Mouse (Mus musculus) intestine, embryonic 16.5 days (tissue): ENCODE measurements around the gene Gm20662. TPM values are rescaled to one million over a fixed set of nuclear protein-coding genes. Genes with fewer than 3 reads are reported as not detected.
A peak's percentile ranks its signal among the peaks of the same experiment; 100 is the strongest.

Source experiments
- ATAC-seq: fragments of 200-750 bp; cut with Nextera tagmentation; 2 replicates; pipeline ENCODE4 v1.8.0; 2017; ENCODE audit warnings: moderate TSS enrichment, moderate library complexity
- H3K27ac ChIP-seq: fragments of 300-500 bp; sonication (generic); 2 replicates; pipeline ENCODE4 v1.5.1; 2014; ENCODE audit warnings: mild to moderate bottlenecking, low read length
- H3K27me3 ChIP-seq: fragments of 300-500 bp; sonication (generic); replicated peaks from 2 replicates; pipeline ENCODE4 v1.6.1; 2014; ENCODE audit warnings: low read length, control low read depth, mixed read lengths; ENCODE audit not compliant: control insufficient read depth, insufficient read depth
- H3K36me3 ChIP-seq: fragments of 300-500 bp; sonication (generic); 2 replicates; pipeline ENCODE4 v1.6.1; 2014; ENCODE audit warnings: low read length, control low read depth; ENCODE audit not compliant: control insufficient read depth, insufficient read depth
- H3K4me1 ChIP-seq: fragments of 300-500 bp; sonication (generic); 2 replicates; pipeline ENCODE4 v1.6.1; 2014; ENCODE audit warnings: low read length, control low read depth, mixed read lengths; ENCODE audit not compliant: control insufficient read depth, insufficient read depth
- H3K4me2 ChIP-seq: fragments of 300-500 bp; sonication (generic); 2 replicates; pipeline ENCODE4 v1.6.1; 2014; ENCODE audit warnings: low read depth, low read length, control low read depth
- H3K4me3 ChIP-seq: fragments of 300-500 bp; sonication (generic); 2 replicates; pipeline ENCODE4 v1.5.1; 2014; ENCODE audit warnings: mild to moderate bottlenecking, low read length
- H3K9ac ChIP-seq: fragments of 300-500 bp; sonication (generic); 2 replicates; pipeline ENCODE4 v1.6.1; 2014; ENCODE audit warnings: low read depth, low read length
- H3K9me3 ChIP-seq: fragments of 300-500 bp; sonication (generic); 2 replicates; pipeline ENCODE4 v1.6.1; 2016; ENCODE audit warnings: low read length, control low read depth; ENCODE audit not compliant: control insufficient read depth
- WGBS: fragments of 180-500 bp; shearing (Covaris S2); extraction: QIAGEN DNeasy Blood & Tissue Kit; methylation state at CpG from one replicate; pipeline ENCODE4 v1.1.7; 2014; 5-methylcytosine and 5-hydroxymethylcytosine counted together
- polyA plus RNA-seq: library from polyadenylated mRNA; unstranded; fragments of >200 nt; fragmentation: Nextera tagmentation; extraction: Ambion mirVana; gene quantifications from 2 replicates; pipeline ENCODE4 v1.2.1, GENCODE M21; 2015

Gm20662 gene
- polyA plus RNA-seq, 1 experiment from 2014 or later, result 0.54 TPM

GRCm38 (mm10) chr9:107960928-107961327 lies 35.2 kb upstream of the Gm20662 start:
- Histone ChIP-seq H3K4me1 (peaks cover 3% of the 10 kb centered on the region; the same call in 1 of the 2 replicates), H3K36me3 (peaks cover 2% of the 10 kb centered on the region; the same call in 1 of the 2 replicates), H3K9ac (no peak overlapping the region), H3K9me3 (no peaks in the 10 kb centered on the region), H3K4me3 (no peak overlapping the region), H3K27ac (no peak overlapping the region), H3K4me2 (no peak overlapping the region), H3K27me3 (no peaks in the 10 kb centered on the region)
- no peak for ATAC-seq
- WGBS, result 85% methylated on average over 4 of the region's 4 CpGs

- WGBS, result 84% methylated on average over 10 of the region's 10 CpGs
- H3K36me3 ChIP-seq, result peaks cover 2% of the 10 kb centered on the region; the same call in 1 of the 2 replicates
- H3K9me3 ChIP-seq, result no peaks in the 10 kb centered on the region
- no peak overlapping the region for H3K4me2 ChIP-seq
- H3K4me1 ChIP-seq, result peaks cover 3% of the 10 kb centered on the region; the same call in 1 of the 2 replicates
- ATAC-seq, result no peak
- no peak overlapping the region for H3K4me3 ChIP-seq
- no peak overlapping the region for H3K27ac ChIP-seq
- H3K27me3 ChIP-seq, result no peaks in the 10 kb centered on the region
- H3K9ac ChIP-seq, result no peak overlapping the region
These were observed 34.8 kb upstream of the Gm20662 start for GRCm38 (mm10) chr9:107961351-107961762.

GRCm38 (mm10) chr9:107961881-107962280 lies 34.3 kb upstream of the Gm20662 start:
- Histone ChIP-seq H3K4me2 (no peak overlapping the region), H3K36me3 (peaks cover 2% of the 10 kb centered on the region; the same call in 1 of the 2 replicates), H3K9me3 (no peaks in the 10 kb centered on the region), H3K27ac (no peak overlapping the region), H3K4me1 (peaks cover 3% of the 10 kb centered on the region; the same call in 1 of the 2 replicates), H3K27me3 (no peaks in the 10 kb centered on the region), H3K9ac (no peak overlapping the region), H3K4me3 (no peak overlapping the region)
- peak; percentile 58; the same call in 1 of the 2 replicates for ATAC-seq
- WGBS, result 56% methylated on average over 5 of the region's 5 CpGs

- H3K27ac ChIP-seq, result no peak overlapping the region
- ATAC-seq, result no peak
- H3K9me3 ChIP-seq, result no peaks in the 10 kb centered on the region
- 92% methylated on average over 9 of the region's 9 CpGs for WGBS
- peaks cover 3% of the 10 kb centered on the region; the same call in 1 of the 2 replicates for H3K4me1 ChIP-seq
- no peaks in the 10 kb centered on the region for H3K27me3 ChIP-seq
- H3K9ac ChIP-seq, result no peak overlapping the region
- H3K36me3 ChIP-seq, result no peaks in the 10 kb centered on the region
- H3K4me2 ChIP-seq, result no peak overlapping the region
- H3K4me3 ChIP-seq, result no peak overlapping the region
These were observed 33.2 kb upstream of the Gm20662 start for GRCm38 (mm10) chr9:107962916-107963315.

- no peak overlapping the region for H3K27ac ChIP-seq
- no peak overlapping the region for H3K4me2 ChIP-seq
- H3K9me3 ChIP-seq, result no peaks in the 10 kb centered on the region
- H3K4me1 ChIP-seq, result peaks cover 3% of the 10 kb centered on the region; the same call in 1 of the 2 replicates
- no peak overlapping the region; the same call in 1 of the 2 replicates for H3K9ac ChIP-seq
- H3K27me3 ChIP-seq, result no peaks in the 10 kb centered on the region
- no peak overlapping the region for H3K4me3 ChIP-seq
- no peaks in the 10 kb centered on the region for H3K36me3 ChIP-seq
- peak; percentile 78 for ATAC-seq
- 16% methylated on average over 5 of the region's 5 CpGs for WGBS
These were observed 32.4 kb upstream of the Gm20662 start for GRCm38 (mm10) chr9:107963700-107964099.

- ATAC-seq, result no peak
- 90% methylated on average over 9 of the region's 9 CpGs for WGBS
- H3K9me3 ChIP-seq, result no peaks in the 10 kb centered on the region
These were observed 31.5 kb upstream of the Gm20662 start for GRCm38 (mm10) chr9:107964681-107965080.

GRCm38 (mm10) chr9:107966676-107967075 lies 29.5 kb upstream of the Gm20662 start:
- no peak overlapping the region for H3K9ac ChIP-seq
- WGBS, result 85% methylated on average over 10 of the region's 10 CpGs

More at GRCm38 (mm10) chr9:107964681-107965080, 31.5 kb upstream of the Gm20662 start:
- H3K27ac ChIP-seq, result no peak overlapping the region
- H3K4me3 ChIP-seq, result no peak overlapping the region
- H3K27me3 ChIP-seq, result no peaks in the 10 kb centered on the region
- H3K9ac ChIP-seq, result no peak overlapping the region
- peaks cover 3% of the 10 kb centered on the region; the same call in 1 of the 2 replicates for H3K4me1 ChIP-seq
- no peak overlapping the region for H3K4me2 ChIP-seq
- no peaks in the 10 kb centered on the region for H3K36me3 ChIP-seq

GRCm38 (mm10) chr9:107967437-107967836 lies 28.7 kb upstream of the Gm20662 start:
- H3K4me3 ChIP-seq, result no peak overlapping the region
- H3K4me2 ChIP-seq, result no peak overlapping the region
- H3K27ac ChIP-seq, result no peak overlapping the region
- H3K4me1 ChIP-seq, result no peaks in the 10 kb centered on the region
- no peaks in the 10 kb centered on the region for H3K27me3 ChIP-seq
- H3K36me3 ChIP-seq, result no peaks in the 10 kb centered on the region
- no peak for ATAC-seq
- H3K9ac ChIP-seq, result no peak overlapping the region
- no peaks in the 10 kb centered on the region for H3K9me3 ChIP-seq
- 83% methylated on average over 6 of the region's 6 CpGs for WGBS

More at GRCm38 (mm10) chr9:107966676-107967075, 29.5 kb upstream of the Gm20662 start:
- Histone ChIP-seq H3K4me3 (no peak overlapping the region), H3K4me1 (peaks cover 2% of the 10 kb centered on the region; the same call in 1 of the 2 replicates), H3K4me2 (no peak overlapping the region), H3K9me3 (no peaks in the 10 kb centered on the region), H3K27me3 (no peaks in the 10 kb centered on the region), H3K27ac (no peak overlapping the region), H3K36me3 (no peaks in the 10 kb centered on the region)
- no peak for ATAC-seq

GRCm38 (mm10) chr9:107968531-107968930 lies 27.6 kb upstream of the Gm20662 start:
- Histone ChIP-seq H3K4me3 (no peak overlapping the region), H3K4me2 (no peak overlapping the region), H3K9me3 (no peaks in the 10 kb centered on the region), H3K4me1 (no peaks in the 10 kb centered on the region), H3K27me3 (no peaks in the 10 kb centered on the region), H3K36me3 (no peaks in the 10 kb centered on the region), H3K27ac (no peak overlapping the region), H3K9ac (no peak overlapping the region)
- 88% methylated on average over 7 of the region's 7 CpGs for WGBS
- no peak for ATAC-seq

- Histone ChIP-seq H3K36me3 (no peaks in the 10 kb centered on the region), H3K27me3 (no peaks in the 10 kb centered on the region), H3K4me3 (no peak overlapping the region), H3K9ac (no peak overlapping the region), H3K9me3 (no peaks in the 10 kb centered on the region), H3K27ac (no peak overlapping the region), H3K4me2 (no peak overlapping the region), H3K4me1 (peaks cover 6% of the 10 kb centered on the region)
- WGBS, result 78% methylated on average over 5 of the region's 5 CpGs
- ATAC-seq, result no peak
These were observed 25.8 kb upstream of the Gm20662 start for GRCm38 (mm10) chr9:107970311-107970710.
